Comparison of ENCODE assay signal across 9 mouse cellular contexts in genomic region chr16:35660222-35660621, GRCm38 (mm10).
DNase-seq lines count a peak whose midpoint lies in the region; ATAC-seq and TF ChIP-seq lines count a peak whose summit lies in the region.
"Had no signal": no experiment of that assay in that cellular context is flagged by ENCODE, and none has a peak within 500 bp of the region (broad histone marks: within the 10 kb centered on the region; RNA-seq: fewer than 3 reads in every experiment).

No protein-coding gene starts in this region.

- peaks cover 47% of the 10 kb centered on the region for H3K27me3 ChIP-seq in heart, postnatal 0 days (ENCODE audit: control insufficient read depth, insufficient read depth, low read length)
- H3K27me3 ChIP-seq in liver, embryonic 11.5 days (replicated peaks; ENCODE audit: control insufficient read depth, insufficient read depth, low read length): peaks cover 42% of the 10 kb centered on the region

- H3K27ac ChIP-seq in heart, postnatal 0 days (ENCODE audit: low read depth): no peak overlapping the region
- no peak overlapping the region for H3K27ac ChIP-seq in liver, embryonic 11.5 days (ENCODE audit: low read depth, low read length)

- DNase-seq in retina, embryonic 14.5 days (ENCODE audit: low spot score): peak; percentile 24
- DNase-seq in retina, postnatal 1 day: no peak
- no peak for DNase-seq in heart, postnatal 0 days (ENCODE audit: low spot score)
- DNase-seq in liver, embryonic 11.5 days (ENCODE audit: low spot score): no peak
- DNase-seq in thymus, postnatal 14 days: no peak
- no peak for DNase-seq in thymus, postnatal 4 days
- no peak for DNase-seq in spleen, postnatal 36 days (ENCODE audit: low spot score in 2 of 2)
- no peak for DNase-seq in testis, postnatal 14 days (ENCODE audit: low spot score)
- DNase-seq: gastrocnemius, postnatal 10 days had no signal

- no peak for TF ChIP-seq EP300 in heart, postnatal 0 days (IDR thresholded peaks at IDR 0.05; ENCODE audit: low read depth)

- H3K9ac ChIP-seq in heart, postnatal 0 days (replicated peaks; ENCODE audit: low read depth, low read length): no peak overlapping the region
- H3K9ac ChIP-seq in liver, embryonic 11.5 days (ENCODE audit: low read depth, low read length): no peak overlapping the region

- no peak for TF ChIP-seq CTCF in heart, postnatal 0 days (IDR thresholded peaks at IDR 0.05; ENCODE audit: low read depth)

- 0 out of 2 replicates have a peak, but pooled peaks have one; percentile 39 for ATAC-seq in heart, postnatal 0 days (ENCODE audit: insufficient read depth, low read depth)
- no peak for ATAC-seq in liver, embryonic 11.5 days (replicated peaks; ENCODE audit: low FRiP score)

- peak overlapping the region; percentile 76 for H3K4me2 ChIP-seq in heart, postnatal 0 days (ENCODE audit: low read depth, low read length)
- peak overlapping the region; percentile 62 for H3K4me2 ChIP-seq in liver, embryonic 11.5 days

- no peaks in the 10 kb centered on the region for H3K36me3 ChIP-seq in heart, postnatal 0 days (replicated peaks; ENCODE audit: control insufficient read depth, insufficient read depth, low read length)
- no peaks in the 10 kb centered on the region for H3K36me3 ChIP-seq in liver, embryonic 11.5 days (ENCODE audit: control insufficient read depth, insufficient read depth, low read length)

- H3K4me1 ChIP-seq in heart, postnatal 0 days (ENCODE audit: control insufficient read depth, insufficient read depth): no peaks in the 10 kb centered on the region
- H3K4me1 ChIP-seq in liver, embryonic 11.5 days (replicated peaks; ENCODE audit: control insufficient read depth, insufficient read depth, low read length): 0 out of 2 replicates have a peak, but pooled peaks cover 2% of the 10 kb centered on the region

- peak overlapping the region; percentile 45 for H3K4me3 ChIP-seq in heart, postnatal 0 days (ENCODE audit: low read depth, low read length)
- H3K4me3 ChIP-seq in liver, embryonic 11.5 days (ENCODE audit: low read depth, low read length): peak overlapping the region; percentile 39

- 8% methylated on average over 35 of the region's 36 CpGs for WGBS in heart, postnatal 0 days
- WGBS in liver, embryonic 11.5 days: 7% methylated on average over 35 of the region's 36 CpGs

- no peaks in the 10 kb centered on the region for H3K9me3 ChIP-seq in heart, postnatal 0 days (replicated peaks; ENCODE audit: control insufficient read depth, low read length)
- H3K9me3 ChIP-seq in liver, embryonic 11.5 days (ENCODE audit: control insufficient read depth, low read length): no peaks in the 10 kb centered on the region
